Comparison of ENCODE assay signal across 9 mouse cellular contexts in the genomic region with DNA sequence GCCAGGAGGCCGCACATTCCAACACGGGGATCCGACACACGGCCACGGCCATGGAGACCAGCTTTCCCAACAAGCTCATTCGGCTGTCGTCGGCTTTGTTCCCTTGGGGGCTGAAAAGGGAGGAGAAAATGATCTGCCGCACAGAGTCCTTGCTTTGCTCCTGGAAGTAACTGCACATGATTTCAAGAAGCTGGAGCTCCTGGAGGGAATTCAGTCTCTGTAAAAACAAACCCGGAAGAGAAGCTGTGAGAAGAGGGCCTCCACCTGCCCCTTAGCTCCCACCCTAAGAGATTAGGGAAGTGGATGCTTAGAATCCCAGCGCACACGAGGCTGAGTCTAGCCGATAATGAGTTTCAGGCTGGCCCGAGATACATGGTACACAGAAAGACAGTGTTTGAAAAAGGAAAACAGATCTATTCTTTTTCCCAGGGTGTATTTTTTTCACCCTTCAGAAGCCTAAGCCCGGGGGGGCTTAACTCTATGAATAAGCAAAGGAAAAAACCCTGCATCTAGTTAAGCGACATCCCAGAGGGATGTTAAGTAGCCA. TPM values are rescaled to one million over a fixed set of nuclear protein-coding genes. Genes with fewer than 3 reads are reported as not detected.
DNase-seq lines count a peak whose midpoint lies in the region; ATAC-seq lines count a peak whose summit lies in the region.
"Had no signal": no experiment of that assay in that cellular context is flagged by ENCODE, and none has a peak within 500 bp of the region (broad histone marks: within the 10 kb centered on the region; RNA-seq: fewer than 3 reads in every experiment).

No protein-coding gene starts in this region.

- no peaks in the 10 kb centered on the region for H3K27me3 ChIP-seq in heart, embryonic 13.5 days (replicated peaks)
- H3K27me3 ChIP-seq: Patski had no signal

- peak overlapping the region; percentile 93 for H3K27ac ChIP-seq in heart, embryonic 13.5 days (replicated peaks)

- H3K4me1 ChIP-seq in heart, embryonic 13.5 days, result peaks cover 19% of the 10 kb centered on the region

- peaks cover 80% of the 10 kb centered on the region for H3K36me3 ChIP-seq in heart, embryonic 13.5 days

- intact Hi-C loops in heart, postnatal 25 days (cut with DNase I), result loop anchor here (2.0 kb wide), 2 partner anchors 15 to 133 kb away; partner anchors contain the start of genes Rbak, Spdye4b and Zdhhc4

- WGBS in heart, embryonic 13.5 days, result 2% methylated on average over 16 of the region's 16 CpGs

- H3K9me3 ChIP-seq in heart, embryonic 13.5 days, result no peaks in the 10 kb centered on the region

- H3K9ac ChIP-seq in heart, embryonic 13.5 days, result peak overlapping the region; percentile 96

- no peak for DNase-seq in heart, postnatal 25 days (ENCODE audit: low spot score)
- DNase-seq in NIH3T3 (ENCODE audit: low read depth), result peak; percentile 21
- no peak for DNase-seq in right cerebral cortex, postnatal 25 days
- DNase-seq in adrenal gland, postnatal 36 days, result no peak

- ATAC-seq in heart, embryonic 13.5 days (ENCODE audit: extremely low read depth, insufficient number of reproducible peaks, low FRiP score, low TSS enrichment), result no peak
- peak; percentile 59 for ATAC-seq in granulocyte monocyte progenitor cell, adult 5-6 weeks (replicated peaks; ENCODE audit: poor library complexity, severe bottlenecking)
- peak; percentile 35 for ATAC-seq in megakaryocyte progenitor cell, adult 5-6 weeks (replicated peaks; ENCODE audit: poor library complexity)
- ATAC-seq in inflammation-experienced regulatory T-cells, adult 6 months, result no peak

- peak overlapping the region; percentile 80 for H3K4me2 ChIP-seq in heart, embryonic 13.5 days

- H3K4me3 ChIP-seq in heart, embryonic 13.5 days, result peak overlapping the region; percentile 90

RNA-seq across cellular contexts. Expression of gene E130309D02Rik, which starts 0.9 kb away (rescaled TPM):
- polyA plus RNA-seq in heart, embryonic 13.5 days (2015; fragmentation: Nextera tagmentation; extraction: Ambion mirVana), result 22.6 and 22.7 TPM in 2 replicates
- total RNA-seq in heart, postnatal 25 days (2021), result 10 to 100 TPM; 14.1 to 17.2 TPM
- total RNA-seq in granulocyte monocyte progenitor cell, adult 5-6 weeks (2014; fragmentation: Nextera tagmentation), result 40.5 and 47.3 TPM in 2 replicates
- total RNA-seq in granulocyte monocyte progenitor cell, adult 5-6 weeks (2017), result 16.5 and 22.4 TPM in 2 replicates
- total RNA-seq in megakaryocyte progenitor cell, adult 5-6 weeks (2015), result 40.4 and 41.5 TPM in 2 replicates
- total RNA-seq in megakaryocyte progenitor cell, adult 5-6 weeks (2017), result 23.7 and 23.8 TPM in 2 replicates
- polyA plus RNA-seq in inflammation-experienced regulatory T-cells, adult 6 months (2017; shearing (Covaris generic)), result 1 to 10 TPM; 5.4 to 6.2 (median 5.6) TPM
- 10 to 100 TPM; 24.2 to 33.2 TPM for total RNA-seq in adrenal gland, postnatal 36 days (2021)

RNA-seq across cellular contexts. Expression of gene Zdhhc4, which starts 14.8 kb away (rescaled TPM):
- 50.5 and 57.1 TPM in 2 replicates for polyA plus RNA-seq in heart, embryonic 13.5 days (2015; fragmentation: Nextera tagmentation; extraction: Ambion mirVana)
- 10 to 100 TPM; 26.4 to 29.8 TPM for total RNA-seq in heart, postnatal 25 days (2021)
- total RNA-seq in granulocyte monocyte progenitor cell, adult 5-6 weeks (2014; fragmentation: Nextera tagmentation), result 57.9 and 81.0 TPM in 2 replicates
- 38.5 and 49.2 TPM in 2 replicates for total RNA-seq in granulocyte monocyte progenitor cell, adult 5-6 weeks (2017)
- 58.7 and 66.4 TPM in 2 replicates for total RNA-seq in megakaryocyte progenitor cell, adult 5-6 weeks (2015)
- 36.2 and 38.7 TPM in 2 replicates for total RNA-seq in megakaryocyte progenitor cell, adult 5-6 weeks (2017)
- 10 to 100 TPM; 52.1 to 67.4 (median 67.2) TPM for polyA plus RNA-seq in inflammation-experienced regulatory T-cells, adult 6 months (2017; shearing (Covaris generic))
- total RNA-seq in adrenal gland, postnatal 36 days (2021), result 10 to 100 TPM; 54.7 to 60.4 TPM

RNA-seq across cellular contexts. Expression of gene Zfp853, which starts 20.8 kb away (rescaled TPM):
- polyA plus RNA-seq in heart, embryonic 13.5 days (2015; fragmentation: Nextera tagmentation; extraction: Ambion mirVana), result 0.05 TPM in 1 of 2 replicates, not detected in the other
- total RNA-seq in heart, postnatal 25 days (2021), result under 1 TPM in 1 of 2 experiments, not detected in 1; 0.25 TPM
- total RNA-seq in granulocyte monocyte progenitor cell, adult 5-6 weeks (2014; fragmentation: Nextera tagmentation), result not detected in 2 replicates
- total RNA-seq in granulocyte monocyte progenitor cell, adult 5-6 weeks (2017), result not detected in 2 replicates
- not detected in 2 replicates for total RNA-seq in megakaryocyte progenitor cell, adult 5-6 weeks (2015)
- not detected in 2 replicates for total RNA-seq in megakaryocyte progenitor cell, adult 5-6 weeks (2017)
- polyA plus RNA-seq in inflammation-experienced regulatory T-cells, adult 6 months (2017; shearing (Covaris generic)), result not detected
- total RNA-seq in adrenal gland, postnatal 36 days (2021), result under 1 TPM; 0.36 to 0.40 TPM
- polyA plus RNA-seq: Patski had no signal

RNA-seq across cellular contexts. Expression of gene Grid2ip, which starts 42.9 kb away (rescaled TPM):
- polyA plus RNA-seq in heart, embryonic 13.5 days (2015; fragmentation: Nextera tagmentation; extraction: Ambion mirVana), result 0.14 TPM in 1 of 2 replicates, not detected in the other
- total RNA-seq in heart, postnatal 25 days (2021), result not detected
- not detected in 2 replicates for total RNA-seq in granulocyte monocyte progenitor cell, adult 5-6 weeks (2014; fragmentation: Nextera tagmentation)
- not detected in 2 replicates for total RNA-seq in granulocyte monocyte progenitor cell, adult 5-6 weeks (2017)
- not detected in 2 replicates for total RNA-seq in megakaryocyte progenitor cell, adult 5-6 weeks (2015)
- total RNA-seq in megakaryocyte progenitor cell, adult 5-6 weeks (2017), result not detected in 2 replicates
- not detected for polyA plus RNA-seq in inflammation-experienced regulatory T-cells, adult 6 months (2017; shearing (Covaris generic))
- under 1 TPM; 0.20 to 0.30 TPM for total RNA-seq in adrenal gland, postnatal 36 days (2021)

RNA-seq across cellular contexts. Expression of gene Zfp316, which starts 44.4 kb away (rescaled TPM):
- polyA plus RNA-seq in heart, embryonic 13.5 days (2015; fragmentation: Nextera tagmentation; extraction: Ambion mirVana), result 1.5 and 1.8 TPM in 2 replicates
- 1 to 10 TPM; 4.8 to 5.7 TPM for total RNA-seq in heart, postnatal 25 days (2021)
- 2.8 and 3.5 TPM in 2 replicates for total RNA-seq in granulocyte monocyte progenitor cell, adult 5-6 weeks (2014; fragmentation: Nextera tagmentation)
- 2.7 and 3.5 TPM in 2 replicates for total RNA-seq in granulocyte monocyte progenitor cell, adult 5-6 weeks (2017)
- 0.44 and 0.59 TPM in 2 replicates for total RNA-seq in megakaryocyte progenitor cell, adult 5-6 weeks (2015)
- 1.8 and 3.7 TPM in 2 replicates for total RNA-seq in megakaryocyte progenitor cell, adult 5-6 weeks (2017)
- polyA plus RNA-seq in inflammation-experienced regulatory T-cells, adult 6 months (2017; shearing (Covaris generic)), result under 1 TPM; 0.16 to 0.40 (median 0.34) TPM
- total RNA-seq in adrenal gland, postnatal 36 days (2021), result 1 to 10 TPM; 5.2 to 9.7 TPM

Comparison
In these comparisons a context has a peak if more than half of its experiments do, and no peak if none do; other contexts are left out.
1. ATAC-seq: peak in granulocyte monocyte progenitor cell, adult 5-6 weeks (single experiment) and megakaryocyte progenitor cell, adult 5-6 weeks (single experiment); none in heart, embryonic 13.5 days (single experiment) and inflammation-experienced regulatory T-cells, adult 6 months (single experiment).